Mouse (Mus musculus) neutrophil, adult 5-6 weeks (primary cell): ENCODE data around the gene Vmn2r51. TPM values are rescaled to one million over a fixed set of nuclear protein-coding genes. Genes with fewer than 3 reads are reported as not detected.
"Not testable (repeated sequence)": the region's sequence is repeated elsewhere in the genome, so short reads cannot be mapped to it uniquely, and the experiment has no call there.

Experiments used
- ATAC-seq: fragments of 151-379, 151-347 bp; 2 replicates; pipeline ENCODE4 v1.8.0; 2017; ENCODE audit warnings: mild to moderate bottlenecking, moderate TSS enrichment; ENCODE audit not compliant: insufficient number of reproducible peaks, poor library complexity, low FRiP score, severe bottlenecking; ENCODE audit errors: extremely low read depth
- total RNA-seq: library from RNA; stranded (forward); fragments of 200-1000 nt; gene quantifications from 2 replicates; pipeline ENCODE4 v1.2.3, GENCODE M21; 2017

The Vmn2r51 gene
- total RNA-seq = not detected in 2 replicates

GRCm38 (mm10) chr7:10105641-10106040 is at the start of gene Vmn2r51:
Vmn2r51 (minus strand) TSS chr7:10105741.
- ATAC-seq = not testable (repeated sequence)

- ATAC-seq = not testable (repeated sequence)
These were observed 52.3 kb downstream of the Vmn2r51 start, which contains the start of gene Vmn2r50 for GRCm38 (mm10) chr7:10053196-10053595. Vmn2r50 (minus strand) TSS chr7:10053296.

Other genes starting within 250 kb of the Vmn2r51 start
- not detected in 2 replicates for gene Vmn2r48, start 152.2 kb downstream of the Vmn2r51 start, total RNA-seq
- 0.23 TPM in 1 of 2 replicates, not detected in the other for gene Vmn2r49, start 113.5 kb downstream of the Vmn2r51 start, total RNA-seq
- gene Vmn2r50, start 52.4 kb downstream of the Vmn2r51 start, total RNA-seq = not detected in 2 replicates
- not detected in 2 replicates for gene Vmn2r52, start 70.8 kb upstream of the Vmn2r51 start, total RNA-seq
- 0.25 TPM in 1 of 2 replicates, not detected in the other for gene Vmn1r66, start 172.3 kb upstream of the Vmn2r51 start, total RNA-seq